Mouse (Mus musculus) cortical plate, adult 2 months (tissue): Measurements from ENCODE around the gene Ilf2.

Experiments
- CTCF ChIP-seq: fragments of 200-500 bp; IDR thresholded peaks from 2 replicates; pipeline ENCODE4 v1.5.1; 2011; ENCODE audit warnings: mild to moderate bottlenecking, control low read depth, low read length; ENCODE audit not compliant: insufficient read depth; ENCODE audit errors: extremely low read depth
- POLR2A ChIP-seq: fragments of 200-500 bp; IDR thresholded peaks from 2 replicates; pipeline ENCODE4 v1.6.1; 2011; ENCODE audit warnings: mild to moderate bottlenecking, low read length, control low read depth; ENCODE audit not compliant: insufficient read depth; ENCODE audit errors: extremely low read depth

- no peak for TF ChIP-seq POLR2A
- TF ChIP-seq CTCF, result no peak
These were observed 43.1 kb upstream of the Ilf2 start for GRCm38 (mm10) chr3:90432811-90433219.
